Mouse (Mus musculus) layer of hippocampus, adult 18-20 months (tissue): ENCODE data around the gene Cd96. TPM values are rescaled to one million over a fixed set of nuclear protein-coding genes. Genes with fewer than 3 reads are reported as not detected.

ENCODE experiments used
- DNase-seq, 2 experiments: peaks; one replicate each; pipeline ENCODE4 v3.0.0; 2022; ENCODE audit warnings: low spot score in 2 of 2
- total RNA-seq, 2 experiments: library from RNA; stranded (reverse); gene quantifications; 2 replicates each; pipeline ENCODE4 v1.2.3; 2021

The Cd96 gene
- total RNA-seq, 2 experiments from 2014 or later = not detected

GRCm38 (mm10) chr16:45990901-45991676 is 129.0 kb downstream of the Cd96 start:
- no peak for DNase-seq

- DNase-seq = no peak
Measured at GRCm38 (mm10) chr16:45986236-45986635, 133.8 kb downstream of the Cd96 start.

Other genes starting within 250 kb of the Cd96 start
- 1 to 10 TPM; 3.8 to 4.0 TPM for gene Phldb2, start 166.7 kb downstream of the Cd96 start, total RNA-seq
- gene Plcxd2, start 110.0 kb downstream of the Cd96 start, total RNA-seq = 10 to 100 TPM; 11.7 to 14.8 TPM
- 10 to 100 TPM; 16.5 to 17.8 TPM for gene Gm4737, start 34.8 kb upstream of the Cd96 start, total RNA-seq